Comparison of ENCODE assay signal across 9 mouse cellular contexts in genomic region chr7:79238741-79239140, GRCm38 (mm10). TPM values are rescaled to one million over a fixed set of nuclear protein-coding genes. Genes with fewer than 3 reads are reported as not detected.
DNase-seq lines count a peak whose midpoint lies in the region; ATAC-seq and TF ChIP-seq lines count a peak whose summit lies in the region.
"Had no signal": no experiment of that assay in that cellular context is flagged by ENCODE, and none has a peak within 500 bp of the region (broad histone marks: within the 10 kb centered on the region; RNA-seq: fewer than 3 reads in every experiment).

No protein-coding gene starts in this region.

- peak; percentile 41 for DNase-seq in hindbrain, postnatal 0 days (ENCODE audit: low spot score)
- peak; percentile 38 to 43 for DNase-seq in B cell, adult 2 months
- peak; percentile 17 for DNase-seq in MN1 (ENCODE audit: low spot score)
- DNase-seq in limb, embryonic 11.5 days (ENCODE audit: low spot score), result peak; percentile 36
- DNase-seq in layer of hippocampus, adult 18-20 months (ENCODE audit: low spot score in 2 of 2), result no peak

- H3K27me3 ChIP-seq in hindbrain, postnatal 0 days (ENCODE audit: insufficient read depth, low read length), result no peaks in the 10 kb centered on the region
- H3K27me3 ChIP-seq in hindbrain, embryonic 16.5 days (replicated peaks; ENCODE audit: control insufficient read depth, insufficient read depth, low read length), result no peaks in the 10 kb centered on the region
- no peaks in the 10 kb centered on the region for H3K27me3 ChIP-seq in limb, embryonic 11.5 days (ENCODE audit: control insufficient read depth, insufficient read depth, low read length)
- no peaks in the 10 kb centered on the region for H3K27me3 ChIP-seq in hindbrain, embryonic 13.5 days
- H3K27me3 ChIP-seq: neural tube, embryonic 13.5 days had no signal

- H3K36me3 ChIP-seq in hindbrain, postnatal 0 days (ENCODE audit: insufficient read depth, low read length), result no peaks in the 10 kb centered on the region
- no peaks in the 10 kb centered on the region for H3K36me3 ChIP-seq in hindbrain, embryonic 16.5 days (ENCODE audit: control insufficient read depth, insufficient read depth, low read length)
- H3K36me3 ChIP-seq in limb, embryonic 11.5 days (ENCODE audit: control insufficient read depth, insufficient read depth, low read length), result no peaks in the 10 kb centered on the region
- H3K36me3 ChIP-seq in hindbrain, embryonic 13.5 days, result no peaks in the 10 kb centered on the region
- H3K36me3 ChIP-seq: neural tube, embryonic 13.5 days had no signal

- TF ChIP-seq CTCF in hindbrain, postnatal 0 days (IDR thresholded peaks at IDR 0.05; ENCODE audit: low read depth), result peak; percentile 66

- no peaks in the 10 kb centered on the region for H3K9me3 ChIP-seq in hindbrain, postnatal 0 days (ENCODE audit: low read length)
- no peaks in the 10 kb centered on the region for H3K9me3 ChIP-seq in hindbrain, embryonic 16.5 days (ENCODE audit: control insufficient read depth, low read length)
- no peaks in the 10 kb centered on the region for H3K9me3 ChIP-seq in limb, embryonic 11.5 days (ENCODE audit: control insufficient read depth, low read length)
- H3K9me3 ChIP-seq in hindbrain, embryonic 13.5 days, result no peaks in the 10 kb centered on the region
- H3K9me3 ChIP-seq: neural tube, embryonic 13.5 days had no signal

- no peak overlapping the region for H3K9ac ChIP-seq in hindbrain, postnatal 0 days (replicated peaks; ENCODE audit: low read length)
- H3K9ac ChIP-seq in hindbrain, embryonic 16.5 days (ENCODE audit: low read depth, low read length), result no peak overlapping the region
- no peak overlapping the region for H3K9ac ChIP-seq in limb, embryonic 11.5 days (ENCODE audit: low read length)
- H3K9ac ChIP-seq in hindbrain, embryonic 13.5 days, result no peak overlapping the region
- H3K9ac ChIP-seq: neural tube, embryonic 13.5 days had no signal

- no peak overlapping the region for H3K4me2 ChIP-seq in hindbrain, postnatal 0 days (ENCODE audit: low read depth, low read length)
- H3K4me2 ChIP-seq in hindbrain, embryonic 16.5 days (ENCODE audit: low read length), result no peak overlapping the region
- H3K4me2 ChIP-seq in limb, embryonic 11.5 days (ENCODE audit: low read depth, severe bottlenecking), result no peak overlapping the region
- no peak overlapping the region for H3K4me2 ChIP-seq in hindbrain, embryonic 13.5 days
- H3K4me2 ChIP-seq: neural tube, embryonic 13.5 days had no signal

- WGBS in hindbrain, postnatal 0 days, result 78% methylated on average over 5 of the region's 5 CpGs
- WGBS in hindbrain, embryonic 16.5 days, result 72% methylated on average over 5 of the region's 5 CpGs
- WGBS in limb, embryonic 11.5 days, result 78% methylated on average over 5 of the region's 5 CpGs
- WGBS in hindbrain, embryonic 13.5 days, result 80% methylated on average over 5 of the region's 5 CpGs

- no peaks in the 10 kb centered on the region for H3K4me1 ChIP-seq in hindbrain, postnatal 0 days (ENCODE audit: insufficient read depth, low read length)
- H3K4me1 ChIP-seq in hindbrain, embryonic 16.5 days (ENCODE audit: control insufficient read depth, insufficient read depth, low read depth, low read length), result no peaks in the 10 kb centered on the region
- H3K4me1 ChIP-seq in limb, embryonic 11.5 days (ENCODE audit: control insufficient read depth, insufficient read depth, low read length), result no peaks in the 10 kb centered on the region
- no peaks in the 10 kb centered on the region for H3K4me1 ChIP-seq in hindbrain, embryonic 13.5 days (replicated peaks)
- H3K4me1 ChIP-seq: neural tube, embryonic 13.5 days had no signal

- ATAC-seq in hindbrain, postnatal 0 days, result no peak
- no peak for ATAC-seq in hindbrain, embryonic 16.5 days
- no peak for ATAC-seq in limb, embryonic 11.5 days (ENCODE audit: insufficient number of reproducible peaks, low FRiP score, low TSS enrichment, low read depth)
- no peak for ATAC-seq in inflammation-experienced regulatory T-cells, adult 6 months
- no peak for ATAC-seq in hindbrain, embryonic 13.5 days (ENCODE audit: low FRiP score)

- H3K27ac ChIP-seq in hindbrain, postnatal 0 days, result no peak overlapping the region
- H3K27ac ChIP-seq in hindbrain, embryonic 16.5 days (ENCODE audit: low read depth, low read length), result no peak overlapping the region
- H3K27ac ChIP-seq in limb, embryonic 11.5 days (replicated peaks; ENCODE audit: low read depth, low read length), result no peak overlapping the region
- no peak overlapping the region for H3K27ac ChIP-seq in hindbrain, embryonic 13.5 days
- H3K27ac ChIP-seq: neural tube, embryonic 13.5 days had no signal

- no peak overlapping the region for H3K4me3 ChIP-seq in hindbrain, postnatal 0 days (ENCODE audit: low read length)
- no peak overlapping the region for H3K4me3 ChIP-seq in hindbrain, embryonic 16.5 days (ENCODE audit: low read length)
- H3K4me3 ChIP-seq in limb, embryonic 11.5 days (ENCODE audit: low read depth, low read length), result no peak overlapping the region
- H3K4me3 ChIP-seq in hindbrain, embryonic 13.5 days, result no peak overlapping the region
- H3K4me3 ChIP-seq: neural tube, embryonic 13.5 days had no signal

RNA-seq across cellular contexts. Expression of gene Abhd2, which starts 34.3 kb away (rescaled TPM):
- total RNA-seq in hindbrain, postnatal 0 days (2014; rRNA removed), result 92.3 and 100 TPM in 2 replicates
- 23.7 and 23.9 TPM in 2 replicates for polyA plus RNA-seq in hindbrain, postnatal 0 days (2015; fragmentation: Nextera tagmentation; extraction: Ambion mirVana)
- polyA plus RNA-seq in hindbrain, embryonic 16.5 days (2015; fragmentation: Nextera tagmentation; extraction: Ambion mirVana), result 16.3 and 21.4 TPM in 2 replicates
- polyA plus RNA-seq in limb, embryonic 11.5 days (2014; fragmentation: Nextera tagmentation; extraction: Ambion mirVana), result 8.8 and 9.8 TPM in 2 replicates
- 10 to 100 TPM; 16.0 to 35.6 (median 29.9) TPM for polyA plus RNA-seq in inflammation-experienced regulatory T-cells, adult 6 months (2017; shearing (Covaris generic))
- 17.3 and 19.5 TPM in 2 replicates for polyA plus RNA-seq in hindbrain, embryonic 13.5 days (2015; fragmentation: Nextera tagmentation; extraction: Ambion mirVana)
- total RNA-seq in layer of hippocampus, adult 18-20 months (2021), result 10 to 100 TPM; 62.0 to 65.6 TPM

Comparison
In these comparisons a context has a peak if more than half of its experiments do, and no peak if none do; other contexts are left out.
1. DNase-seq: peak in hindbrain, postnatal 0 days (single experiment), B cell, adult 2 months (2 of 2), MN1 (single experiment) and limb, embryonic 11.5 days (single experiment); none in layer of hippocampus, adult 18-20 months (0 of 2).